Mouse (Mus musculus) olfactory bulb, adult 2 months (tissue): ENCODE measurements at regions not wholly inside any gene's neighbourhood (a gene's known extent, or its start where the extent isn't known, plus 50 kb on each side); places are given as distances from the start of the nearest gene placed in this dataset.

Source experiments
- CTCF ChIP-seq: fragments of 200-500 bp; IDR thresholded peaks from 2 replicates; pipeline ENCODE4 v1.5.1; 2012; ENCODE audit warnings: low read depth, mild to moderate bottlenecking, low read length, moderate library complexity; ENCODE audit not compliant: insufficient read depth
- POLR2A ChIP-seq: fragments of 200-500 bp; IDR thresholded peaks from 2 replicates; pipeline ENCODE4 v1.6.1; 2012; ENCODE audit warnings: mild to moderate bottlenecking, low read depth, low read length, moderate library complexity; ENCODE audit not compliant: insufficient read depth

- no peak for TF ChIP-seq CTCF
- TF ChIP-seq POLR2A, result no peak
These were observed 83.3 kb upstream of the Pmfbp1 start for GRCm38 (mm10) chr8:109410531-109410930.
